Mouse (Mus musculus) liver, postnatal 0 days (tissue): Measurements from ENCODE around the gene Amelx.

Experiments
- CTCF ChIP-seq: sonication (generic); IDR thresholded peaks from 2 replicates; pipeline ENCODE4 v1.5.1; 2016; ENCODE audit warnings: antibody characterized with exemption, low read depth
- EP300 ChIP-seq: IDR thresholded peaks from 2 replicates; pipeline ENCODE4 v1.6.1; 2016; ENCODE audit warnings: antibody characterized with exemption, low read depth, mild to moderate bottlenecking

DNA sequence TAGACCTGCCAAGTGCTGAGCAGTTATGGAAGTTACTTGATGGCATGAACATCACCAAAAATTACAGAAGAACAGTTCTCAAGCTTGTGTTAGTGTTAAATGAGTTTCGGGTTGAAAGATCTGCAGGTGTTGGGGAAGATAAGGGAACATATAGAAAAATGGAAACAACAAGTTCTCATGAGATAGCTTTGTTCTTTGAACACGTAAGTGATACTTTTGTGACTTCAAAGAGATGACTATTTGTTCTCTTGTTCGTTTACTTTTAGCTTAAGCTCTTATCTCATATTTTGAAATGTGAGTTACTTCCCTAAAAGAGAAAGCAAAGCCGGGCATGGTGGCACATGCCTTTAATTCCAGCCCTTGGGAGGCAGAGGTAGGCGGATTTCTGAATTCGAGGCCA lies 28.6 kb downstream of the Amelx start:
- TF ChIP-seq CTCF (no peak), EP300 (peak; percentile 37; the same call in 1 of the 2 replicates)
